Mouse (Mus musculus) stomach, postnatal 0 days (tissue): ENCODE measurements at regions not wholly inside any gene's neighbourhood (a gene's known extent, or its start where the extent isn't known, plus 50 kb on each side); places are given as distances from the start of the nearest gene placed in this dataset.

Experiments used
- ATAC-seq: fragments of 200-750 bp; cut with Nextera tagmentation; 2 replicates; pipeline ENCODE4 v1.8.0; 2017; ENCODE audit not compliant: low FRiP score, low TSS enrichment
- DNase-seq: peaks from one replicate; pipeline ENCODE4 v3.0.0-alpha.2; 2016; ENCODE audit warnings: low spot score
- H3K27ac ChIP-seq: fragments of 300-500 bp; sonication (generic); replicated peaks from 2 replicates; pipeline ENCODE4 v1.5.1; 2014; ENCODE audit warnings: mild to moderate bottlenecking, control low read depth
- H3K27me3 ChIP-seq: fragments of 300-500 bp; sonication (generic); 2 replicates; pipeline ENCODE4 v1.6.1; 2014; ENCODE audit warnings: low read length; ENCODE audit not compliant: control insufficient read depth, insufficient read depth
- H3K36me3 ChIP-seq: fragments of 300-500 bp; sonication (generic); 2 replicates; pipeline ENCODE4 v1.6.1; 2014; ENCODE audit warnings: low read length, mixed read lengths; ENCODE audit not compliant: control insufficient read depth, insufficient read depth
- H3K4me1 ChIP-seq: fragments of 300-500 bp; sonication (generic); replicated peaks from 2 replicates; pipeline ENCODE4 v1.6.1; 2014; ENCODE audit warnings: antibody characterized with exemption; ENCODE audit not compliant: control insufficient read depth, insufficient read depth
- H3K4me2 ChIP-seq: fragments of 300-500 bp; sonication (generic); replicated peaks from 2 replicates; pipeline ENCODE4 v1.6.1; 2014; ENCODE audit warnings: low read depth, mild to moderate bottlenecking, control low read depth, moderate library complexity
- H3K4me3 ChIP-seq: fragments of 300-500 bp; sonication (generic); 2 replicates; pipeline ENCODE4 v1.5.1; 2014; ENCODE audit warnings: low read depth, low read length, control low read depth
- H3K9ac ChIP-seq: fragments of 300-500 bp; sonication (generic); 2 replicates; pipeline ENCODE4 v1.6.1; 2014; ENCODE audit warnings: mild to moderate bottlenecking, low read length, control low read depth, mixed read lengths
- H3K9me3 ChIP-seq: fragments of 300-500 bp; sonication (generic); 2 replicates; pipeline ENCODE4 v1.6.1; 2016; ENCODE audit warnings: low read length; ENCODE audit not compliant: control insufficient read depth
- CTCF ChIP-seq: IDR thresholded peaks from 2 replicates; pipeline ENCODE4 v1.5.1; 2016; ENCODE audit warnings: antibody characterized with exemption, low read depth, mild to moderate bottlenecking, moderate library complexity
- EP300 ChIP-seq: optimal IDR thresholded peaks from 2 replicates; pipeline ENCODE3; 2016; ENCODE audit warnings: antibody characterized with exemption
- WGBS: fragments of 180-500 bp; shearing (Covaris S2); extraction: QIAGEN DNeasy Blood & Tissue Kit; methylation state at CpG from one replicate; pipeline ENCODE4 v1.1.7; 2014; 5-methylcytosine and 5-hydroxymethylcytosine counted together

- Histone ChIP-seq H3K4me2 (peak overlapping the region; percentile 27; the same call in 1 of the 2 replicates), H3K27ac (no peak overlapping the region), H3K36me3 (no peaks in the 10 kb centered on the region), H3K9me3 (no peaks in the 10 kb centered on the region), H3K9ac (no peak overlapping the region), H3K4me1 (no peaks in the 10 kb centered on the region; the same call in 1 of the 2 replicates), H3K27me3 (no peaks in the 10 kb centered on the region), H3K4me3 (0 out of 2 replicates have a peak overlapping the region, but pooled peaks have one; percentile 1)
- 47% methylated on average over 9 of the region's 9 CpGs for WGBS
- ATAC-seq (no peak; the same call in 1 of the 2 replicates), DNase-seq (peak; percentile 16)
- TF ChIP-seq CTCF (no peak), EP300 (no peak)
These were observed 118.0 kb upstream of the Il6 start for GRCm38 (mm10) chr5:29894606-29895595.

- Histone ChIP-seq H3K9me3 (no peaks in the 10 kb centered on the region), H3K4me1 (no peaks in the 10 kb centered on the region; the same call in 1 of the 2 replicates), H3K27me3 (no peaks in the 10 kb centered on the region), H3K4me3 (no peak overlapping the region), H3K36me3 (no peaks in the 10 kb centered on the region), H3K9ac (no peak overlapping the region), H3K27ac (no peak overlapping the region), H3K4me2 (no peak overlapping the region)
- TF ChIP-seq CTCF: no peak
- TF ChIP-seq EP300: no peak
- DNase-seq: no peak
- ATAC-seq: no peak
These were observed 115.3 kb upstream of the Il6 start for GRCm38 (mm10) chr5:29897617-29898016.

- H3K4me2 ChIP-seq: no peak overlapping the region
- H3K27ac ChIP-seq: no peak overlapping the region
- WGBS: 75% methylated on average over 2 of the region's 2 CpGs
- H3K9ac ChIP-seq: no peak overlapping the region
- no peak for TF ChIP-seq EP300
- TF ChIP-seq CTCF: no peak
- H3K27me3 ChIP-seq: no peaks in the 10 kb centered on the region
- ATAC-seq: no peak
- H3K36me3 ChIP-seq: no peaks in the 10 kb centered on the region
- no peak for DNase-seq
- H3K9me3 ChIP-seq: no peaks in the 10 kb centered on the region
- H3K4me3 ChIP-seq: no peak overlapping the region
- H3K4me1 ChIP-seq: no peaks in the 10 kb centered on the region
These were observed 111.2 kb upstream of the Il6 start for GRCm38 (mm10) chr5:29901716-29902115.

- Histone ChIP-seq H3K36me3 (no peaks in the 10 kb centered on the region), H3K27me3 (no peaks in the 10 kb centered on the region), H3K9me3 (no peaks in the 10 kb centered on the region; the same call in 1 of the 2 replicates), H3K4me3 (no peak overlapping the region), H3K4me2 (no peak overlapping the region), H3K4me1 (no peaks in the 10 kb centered on the region), H3K27ac (no peak overlapping the region), H3K9ac (no peak overlapping the region)
- no peak for ATAC-seq
- TF ChIP-seq CTCF (no peak), EP300 (no peak)
- no peak for DNase-seq
- WGBS: 63% methylated on average over 2 of the region's 2 CpGs
These were observed 92.6 kb upstream of the Il6 start for GRCm38 (mm10) chr5:29920295-29920694.

- H3K9me3 ChIP-seq: no peaks in the 10 kb centered on the region
- DNase-seq: no peak
- 66% methylated on average over 2 of the region's 2 CpGs for WGBS
- no peaks in the 10 kb centered on the region for H3K36me3 ChIP-seq
- no peak overlapping the region for H3K27ac ChIP-seq
- no peak overlapping the region for H3K4me3 ChIP-seq
- H3K4me2 ChIP-seq: no peak overlapping the region
- H3K4me1 ChIP-seq: no peaks in the 10 kb centered on the region
- no peak overlapping the region for H3K9ac ChIP-seq
- TF ChIP-seq EP300: no peak
- TF ChIP-seq CTCF: no peak
- no peak for ATAC-seq
- no peaks in the 10 kb centered on the region for H3K27me3 ChIP-seq
These were observed 87.4 kb upstream of the Il6 start for GRCm38 (mm10) chr5:29925527-29925926.

GRCm38 (mm10) chr5:29927594-29927993 lies 85.3 kb upstream of the Il6 start:
- 52% methylated on average over 1 of the region's 1 CpGs for WGBS
- Histone ChIP-seq H3K4me2 (no peak overlapping the region), H3K9me3 (no peaks in the 10 kb centered on the region), H3K9ac (no peak overlapping the region), H3K4me1 (no peaks in the 10 kb centered on the region), H3K27ac (no peak overlapping the region), H3K27me3 (no peaks in the 10 kb centered on the region), H3K4me3 (no peak overlapping the region), H3K36me3 (no peaks in the 10 kb centered on the region)
- ATAC-seq: no peak
- no peak for DNase-seq
- TF ChIP-seq CTCF: no peak
- no peak for TF ChIP-seq EP300
